Mouse (Mus musculus): Measurements from ENCODE around the gene Plekhm3. TPM values are rescaled to one million over a fixed set of nuclear protein-coding genes. Genes with fewer than 3 reads are reported as not detected.

Plekhm3 gene
- polyA plus RNA-seq, 1 experiment from 2014 or later = 8.4 TPM

- H3K9ac ChIP-seq (ENCODE audit: low read length) = no peak overlapping the region
- WGBS = 37% methylated on average over 12 of the region's 12 CpGs
- no peak for ATAC-seq (ENCODE audit: insufficient number of reproducible peaks, insufficient read depth, low FRiP score, low read depth)
- no peaks in the 10 kb centered on the region for H3K9me3 ChIP-seq (ENCODE audit: control insufficient read depth, low read length)
- H3K4me2 ChIP-seq (ENCODE audit: low read length) = no peak overlapping the region
- H3K4me1 ChIP-seq (ENCODE audit: control insufficient read depth in 2 of 2, insufficient read depth in 2 of 2, low read length in 2 of 2) = peaks cover 2 to 15% of the 10 kb centered on the region in 2 experiments; a peak in 2 of 4 replicates
- 0 out of 2 replicates have a peak, but pooled peaks cover 4% of the 10 kb centered on the region for H3K36me3 ChIP-seq (ENCODE audit: control insufficient read depth, insufficient read depth, low read length)
- H3K27me3 ChIP-seq (ENCODE audit: control insufficient read depth, insufficient read depth, low read length) = no peaks in the 10 kb centered on the region
- H3K4me3 ChIP-seq (ENCODE audit: control insufficient read depth in 1 of 2, insufficient read depth in 1 of 2, low read depth in 1 of 2, low read length in 2 of 2) = no peak overlapping the region
- H3K27ac ChIP-seq (replicated peaks in 1 of 2; ENCODE audit: control insufficient read depth in 1 of 2, insufficient read depth in 1 of 2, low read depth in 2 of 2, low read length in 2 of 2) = no peak overlapping the region
Measured at GRCm38 (mm10) chr1:64878795-64879240, 77.8 kb downstream of the Plekhm3 start.

- peaks cover 2 to 15% of the 10 kb centered on the region in 2 experiments; a peak in 2 of 4 replicates for H3K4me1 ChIP-seq (ENCODE audit: control insufficient read depth in 2 of 2, insufficient read depth in 2 of 2, low read length in 2 of 2)
- WGBS = 54% methylated on average over 3 of the region's 3 CpGs
- H3K27me3 ChIP-seq (ENCODE audit: control insufficient read depth, insufficient read depth, low read length) = no peaks in the 10 kb centered on the region
- no peaks in the 10 kb centered on the region for H3K36me3 ChIP-seq (ENCODE audit: control insufficient read depth, insufficient read depth, low read length)
- no peaks in the 10 kb centered on the region for H3K9me3 ChIP-seq (ENCODE audit: control insufficient read depth, low read length)
- H3K4me2 ChIP-seq (ENCODE audit: low read length) = no peak overlapping the region
- 0 out of 2 replicates have a peak, but pooled peaks have one; percentile 39 for ATAC-seq (ENCODE audit: insufficient number of reproducible peaks, insufficient read depth, low FRiP score, low read depth)
- no peak overlapping the region for H3K9ac ChIP-seq (ENCODE audit: low read length)
- H3K4me3 ChIP-seq (ENCODE audit: control insufficient read depth in 1 of 2, insufficient read depth in 1 of 2, low read depth in 1 of 2, low read length in 2 of 2) = no peak overlapping the region
- H3K27ac ChIP-seq (replicated peaks in 1 of 2; ENCODE audit: control insufficient read depth in 1 of 2, insufficient read depth in 1 of 2, low read depth in 2 of 2, low read length in 2 of 2) = peak overlapping the region; percentile 2 to 59; a peak in 2 of 4 replicates
Measured at GRCm38 (mm10) chr1:64876276-64876675, 80.3 kb downstream of the Plekhm3 start.

GRCm38 (mm10) chr1:64875712-64876111, 80.9 kb downstream of the Plekhm3 start:
- peaks cover 2 to 15% of the 10 kb centered on the region in 2 experiments; a peak in 2 of 4 replicates for H3K4me1 ChIP-seq (ENCODE audit: control insufficient read depth in 2 of 2, insufficient read depth in 2 of 2, low read length in 2 of 2)
- ATAC-seq (ENCODE audit: insufficient number of reproducible peaks, insufficient read depth, low FRiP score, low read depth) = no peak
- H3K27ac ChIP-seq (replicated peaks in 1 of 2; ENCODE audit: control insufficient read depth in 1 of 2, insufficient read depth in 1 of 2, low read depth in 2 of 2, low read length in 2 of 2) = peak overlapping the region in 1 of 2 experiments; percentile 59; a peak in 1 of 4 replicates
- H3K9me3 ChIP-seq (ENCODE audit: control insufficient read depth, low read length) = no peaks in the 10 kb centered on the region
- H3K9ac ChIP-seq (ENCODE audit: low read length) = no peak overlapping the region
- 68% methylated on average over 5 of the region's 5 CpGs for WGBS
- H3K36me3 ChIP-seq (ENCODE audit: control insufficient read depth, insufficient read depth, low read length) = no peaks in the 10 kb centered on the region
- no peak overlapping the region for H3K4me3 ChIP-seq (ENCODE audit: control insufficient read depth in 1 of 2, insufficient read depth in 1 of 2, low read depth in 1 of 2, low read length in 2 of 2)
- H3K4me2 ChIP-seq (ENCODE audit: low read length) = no peak overlapping the region
- H3K27me3 ChIP-seq (ENCODE audit: control insufficient read depth, insufficient read depth, low read length) = no peaks in the 10 kb centered on the region

GRCm38 (mm10) chr1:64875156-64875555, 81.5 kb downstream of the Plekhm3 start:
- no peak overlapping the region for H3K27ac ChIP-seq (replicated peaks in 1 of 2; ENCODE audit: control insufficient read depth in 1 of 2, insufficient read depth in 1 of 2, low read depth in 2 of 2, low read length in 2 of 2)
- 78% methylated on average over 1 of the region's 1 CpGs for WGBS
- H3K9me3 ChIP-seq (ENCODE audit: control insufficient read depth, low read length) = no peaks in the 10 kb centered on the region
- H3K27me3 ChIP-seq (ENCODE audit: control insufficient read depth, insufficient read depth, low read length) = no peaks in the 10 kb centered on the region
- no peak overlapping the region for H3K4me2 ChIP-seq (ENCODE audit: low read length)
- no peak overlapping the region for H3K4me3 ChIP-seq (ENCODE audit: control insufficient read depth in 1 of 2, insufficient read depth in 1 of 2, low read depth in 1 of 2, low read length in 2 of 2)
- peaks cover 2 to 15% of the 10 kb centered on the region in 2 experiments; a peak in 2 of 4 replicates for H3K4me1 ChIP-seq (ENCODE audit: control insufficient read depth in 2 of 2, insufficient read depth in 2 of 2, low read length in 2 of 2)
- H3K36me3 ChIP-seq (ENCODE audit: control insufficient read depth, insufficient read depth, low read length) = no peaks in the 10 kb centered on the region
- ATAC-seq (ENCODE audit: insufficient number of reproducible peaks, insufficient read depth, low FRiP score, low read depth) = no peak
- H3K9ac ChIP-seq (ENCODE audit: low read length) = no peak overlapping the region

GRCm38 (mm10) chr1:64871956-64872355, 84.7 kb downstream of the Plekhm3 start:
- H3K4me3 ChIP-seq (ENCODE audit: control insufficient read depth in 1 of 2, insufficient read depth in 1 of 2, low read depth in 1 of 2, low read length in 2 of 2) = no peak overlapping the region
- 77% methylated on average over 5 of the region's 5 CpGs for WGBS
- H3K27me3 ChIP-seq (ENCODE audit: control insufficient read depth, insufficient read depth, low read length) = no peaks in the 10 kb centered on the region
- no peak overlapping the region for H3K4me2 ChIP-seq (ENCODE audit: low read length)
- ATAC-seq (ENCODE audit: insufficient number of reproducible peaks, insufficient read depth, low FRiP score, low read depth) = no peak
- H3K36me3 ChIP-seq (ENCODE audit: control insufficient read depth, insufficient read depth, low read length) = no peaks in the 10 kb centered on the region
- H3K4me1 ChIP-seq (ENCODE audit: control insufficient read depth in 2 of 2, insufficient read depth in 2 of 2, low read length in 2 of 2) = peaks cover 4 to 13% of the 10 kb centered on the region in 2 experiments; a peak in 2 of 4 replicates
- H3K9ac ChIP-seq (ENCODE audit: low read length) = no peak overlapping the region
- H3K9me3 ChIP-seq (ENCODE audit: control insufficient read depth, low read length) = no peaks in the 10 kb centered on the region
- H3K27ac ChIP-seq (replicated peaks in 1 of 2; ENCODE audit: control insufficient read depth in 1 of 2, insufficient read depth in 1 of 2, low read depth in 2 of 2, low read length in 2 of 2) = no peak overlapping the region

GRCm38 (mm10) chr1:64867684-64868083, 88.9 kb downstream of the Plekhm3 start:
- H3K4me1 ChIP-seq (ENCODE audit: control insufficient read depth in 2 of 2, insufficient read depth in 2 of 2, low read length in 2 of 2) = 0 out of 4 replicates have a peak, but pooled peaks cover 0 to 2% of the 10 kb centered on the region in 2 experiments
- H3K27ac ChIP-seq (replicated peaks in 1 of 2; ENCODE audit: control insufficient read depth in 1 of 2, insufficient read depth in 1 of 2, low read depth in 2 of 2, low read length in 2 of 2) = no peak overlapping the region
- no peak overlapping the region for H3K4me2 ChIP-seq (ENCODE audit: low read length)
- H3K9ac ChIP-seq (ENCODE audit: low read length) = no peak overlapping the region
- H3K36me3 ChIP-seq (ENCODE audit: control insufficient read depth, insufficient read depth, low read length) = no peaks in the 10 kb centered on the region
- no peaks in the 10 kb centered on the region for H3K27me3 ChIP-seq (ENCODE audit: control insufficient read depth, insufficient read depth, low read length)
- H3K4me3 ChIP-seq (ENCODE audit: control insufficient read depth in 1 of 2, insufficient read depth in 1 of 2, low read depth in 1 of 2, low read length in 2 of 2) = no peak overlapping the region
- no peak for ATAC-seq (ENCODE audit: insufficient number of reproducible peaks, insufficient read depth, low FRiP score, low read depth)
- WGBS = 42% methylated on average over 4 of the region's 4 CpGs
- no peaks in the 10 kb centered on the region for H3K9me3 ChIP-seq (ENCODE audit: control insufficient read depth, low read length)

- no peak overlapping the region for H3K9ac ChIP-seq (ENCODE audit: low read length)
- H3K4me1 ChIP-seq (ENCODE audit: control insufficient read depth in 2 of 2, insufficient read depth in 2 of 2, low read length in 2 of 2) = 0 out of 4 replicates have a peak, but pooled peaks cover 0 to 2% of the 10 kb centered on the region in 2 experiments
- no peaks in the 10 kb centered on the region for H3K9me3 ChIP-seq (ENCODE audit: control insufficient read depth, low read length)
- H3K27me3 ChIP-seq (ENCODE audit: control insufficient read depth, insufficient read depth, low read length) = no peaks in the 10 kb centered on the region
- H3K4me3 ChIP-seq (ENCODE audit: control insufficient read depth in 1 of 2, insufficient read depth in 1 of 2, low read depth in 1 of 2, low read length in 2 of 2) = no peak overlapping the region
- 63% methylated on average over 1 of the region's 1 CpGs for WGBS
- H3K36me3 ChIP-seq (ENCODE audit: control insufficient read depth, insufficient read depth, low read length) = no peaks in the 10 kb centered on the region
- H3K27ac ChIP-seq (replicated peaks in 1 of 2; ENCODE audit: control insufficient read depth in 1 of 2, insufficient read depth in 1 of 2, low read depth in 2 of 2, low read length in 2 of 2) = no peak overlapping the region
- no peak overlapping the region for H3K4me2 ChIP-seq (ENCODE audit: low read length)
- ATAC-seq (ENCODE audit: insufficient number of reproducible peaks, insufficient read depth, low FRiP score, low read depth) = no peak
Measured at GRCm38 (mm10) chr1:64866140-64866539, 90.5 kb downstream of the Plekhm3 start.
